Mouse (Mus musculus) retina, embryonic 14.5 days (tissue): ENCODE results near the gene Mttp.
A peak's percentile ranks its signal among the peaks of the same experiment; 100 is the strongest.
"Not testable (repeated sequence)": the region's sequence is repeated elsewhere in the genome, so short reads cannot be mapped to it uniquely, and the experiment has no call there.

Source experiments
- DNase-seq: peaks from one replicate; pipeline ENCODE4 v3.0.0-alpha.2; 2015; ENCODE audit warnings: low spot score

Mttp gene

GRCm38 (mm10) chr3:138144642-138145171, at the start of gene Mttp:
TSS of gene Mttp (minus strand) at chr3:138144968.
- DNase-seq: peak; percentile 95

GRCm38 (mm10) chr3:138193683-138194302, 49.0 kb upstream of the Mttp start, which contains the start of gene 4930579F01Rik:
TSS of gene 4930579F01Rik (minus strand) at chr3:138193825.
- no peak for DNase-seq

- no peak for DNase-seq
Measured at GRCm38 (mm10) chr3:138192260-138192659, 47.5 kb upstream of the Mttp start.

- DNase-seq: no peak
Measured at GRCm38 (mm10) chr3:138185995-138186930, 41.5 kb upstream of the Mttp start.

- DNase-seq: no peak
Measured at GRCm38 (mm10) chr3:138185290-138185689, 40.5 kb upstream of the Mttp start.

- no peak for DNase-seq
Measured at GRCm38 (mm10) chr3:138183371-138183770, 38.6 kb upstream of the Mttp start.

GRCm38 (mm10) chr3:138182019-138182418, 37.3 kb upstream of the Mttp start:
- no peak for DNase-seq

GRCm38 (mm10) chr3:138175551-138175950, 30.8 kb upstream of the Mttp start:
- DNase-seq: no peak

- DNase-seq: no peak
Measured at GRCm38 (mm10) chr3:138173291-138173690, 28.5 kb upstream of the Mttp start.

- DNase-seq: no peak
Measured at GRCm38 (mm10) chr3:138162553-138163183, 17.9 kb upstream of the Mttp start.

GRCm38 (mm10) chr3:138161623-138162022, 16.9 kb upstream of the Mttp start:
- no peak for DNase-seq

- no peak for DNase-seq
Measured at GRCm38 (mm10) chr3:138156651-138157050, 11.9 kb upstream of the Mttp start.

GRCm38 (mm10) chr3:138155062-138155461, 10.3 kb upstream of the Mttp start:
- no peak for DNase-seq

GRCm38 (mm10) chr3:138148811-138149210, 4.0 kb upstream of the Mttp start:
- no peak for DNase-seq

- DNase-seq: peak; percentile 58
Measured at GRCm38 (mm10) chr3:138144060-138144641, 617 bp downstream of the Mttp start.

GRCm38 (mm10) chr3:138143315-138144059, 1.3 kb downstream of the Mttp start, which contains the start of gene Trmt10a:
TSS of gene Trmt10a (plus strand) at chr3:138143448.
- DNase-seq: peak; percentile 98

- peak; percentile 33 for DNase-seq
Measured at GRCm38 (mm10) chr3:138142733-138143314, 1.9 kb downstream of the Mttp start.

- peak; percentile 57 for DNase-seq
Measured at GRCm38 (mm10) chr3:138142052-138142732, 2.6 kb downstream of the Mttp start.

GRCm38 (mm10) chr3:138139663-138140062, 5.1 kb downstream of the Mttp start:
- DNase-seq: no peak

GRCm38 (mm10) chr3:138138146-138138545, 6.6 kb downstream of the Mttp start:
- not testable (repeated sequence) for DNase-seq
